Mouse (Mus musculus) ES-E14 (cell line): Measurements from ENCODE around the gene Myt1l.

ENCODE experiments used
- ZC3H11A ChIP-seq: IDR thresholded peaks from 2 replicates; pipeline ENCODE4 v1.6.1; 2012; ENCODE audit warnings: low read depth, mild to moderate bottlenecking, inconsistent platforms, low read length, borderline replicate concordance
- ZNF384 ChIP-seq: IDR thresholded peaks from 2 replicates; pipeline ENCODE4 v1.6.1; 2012; ENCODE audit warnings: low read depth, low read length, inconsistent platforms

DNA sequence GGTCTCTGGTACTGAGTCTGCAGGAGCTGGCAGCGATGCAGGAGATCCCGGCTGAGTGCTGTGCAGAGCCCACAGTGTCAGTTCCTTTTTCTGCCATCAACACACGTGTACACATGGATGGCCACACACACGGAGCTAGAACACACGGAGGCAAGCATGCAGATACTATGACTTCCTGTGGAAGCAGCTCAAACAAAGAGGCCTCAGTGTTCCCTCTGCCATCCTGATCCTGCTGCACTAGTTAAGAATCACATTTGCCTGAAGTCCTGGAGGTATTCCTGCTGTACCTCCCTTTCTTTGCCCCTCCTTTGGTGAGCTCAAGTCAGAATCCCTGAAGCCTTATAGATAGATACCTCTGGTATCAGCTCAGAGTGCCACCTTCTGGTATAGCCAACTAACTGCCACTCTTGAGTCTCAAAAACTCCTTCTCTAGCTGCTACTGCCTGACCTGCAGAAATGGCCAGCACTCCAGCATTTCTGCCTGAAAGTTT lies 309.2 kb downstream of the Myt1l start:
- TF ChIP-seq ZNF384, result no peak
- no peak for TF ChIP-seq ZC3H11A
